In the genomic region with DNA sequence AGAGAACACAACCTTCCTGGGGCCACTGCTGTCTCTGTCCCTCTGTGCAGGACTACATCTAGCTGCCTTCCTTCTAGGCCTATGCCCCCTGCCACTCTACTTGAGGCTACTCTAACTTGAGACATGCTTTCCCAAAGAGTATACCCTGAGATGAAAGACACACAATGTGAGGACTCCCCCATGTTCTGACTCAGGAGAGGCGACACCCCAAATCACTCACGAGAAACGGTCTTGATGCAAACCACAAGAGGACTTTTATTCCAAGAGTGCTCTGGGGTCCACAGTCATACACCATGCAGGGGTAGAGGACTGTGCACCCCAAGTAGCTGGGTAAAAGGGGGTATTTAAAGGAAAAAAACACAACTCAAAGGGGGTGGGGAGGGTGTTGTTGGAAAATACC, we compare ENCODE assay signal across 15 mouse cellular contexts.
"Had no signal": no experiment of that assay in that cellular context is flagged by ENCODE, and none has a peak within 500 bp of the region (broad histone marks: within the 10 kb centered on the region; RNA-seq: fewer than 3 reads in every experiment).

No protein-coding gene starts in this region.

- H3K4me2 ChIP-seq: neural tube, embryonic 15.5 days; stomach, embryonic 15.5 days had no signal

- H3K9ac ChIP-seq: neural tube, embryonic 15.5 days; stomach, embryonic 15.5 days had no signal

- H3K36me3 ChIP-seq: neural tube, embryonic 15.5 days; stomach, embryonic 15.5 days had no signal

- H3K9me3 ChIP-seq: stomach, embryonic 15.5 days had no signal

- DNase-seq: retina, postnatal 1 day; right cerebral cortex, adult 18-20 months; right cerebral cortex, postnatal 14 days; right cerebral cortex, postnatal 25 days; right cerebral cortex, postnatal 4 days; spleen, adult 18-20 months; thymus, adult 18-20 months; thymus, adult 2 months; thymus, postnatal 14 days; thymus, postnatal 25 days; thymus, postnatal 36 days; thymus, postnatal 4 days had no signal

- H3K4me1 ChIP-seq: neural tube, embryonic 15.5 days; stomach, embryonic 15.5 days had no signal

- H3K27me3 ChIP-seq: neural tube, embryonic 15.5 days; stomach, embryonic 15.5 days had no signal

- H3K27ac ChIP-seq: neural tube, embryonic 15.5 days; stomach, embryonic 15.5 days; stomach, postnatal 0 days had no signal

- H3K4me3 ChIP-seq: neural tube, embryonic 15.5 days; stomach, embryonic 15.5 days had no signal
